Mouse (Mus musculus) bone marrow macrophage, adult 2 months (primary cell): Measurements from ENCODE around the gene Arhgap28.

Experiments
- CTCF ChIP-seq: IDR thresholded peaks from 2 replicates; pipeline ENCODE4 v1.5.1; 2012; ENCODE audit warnings: low read depth, mild to moderate bottlenecking, low read length, moderate library complexity
- POLR2A ChIP-seq: IDR thresholded peaks from 2 replicates; pipeline ENCODE4 v1.6.1; 2012; ENCODE audit warnings: mild to moderate bottlenecking, low read depth, low read length, borderline replicate concordance

GRCm38 (mm10) chr17:67999801-68000200 lies 4.1 kb downstream of the Arhgap28 start:
- no peak for TF ChIP-seq CTCF
- no peak for TF ChIP-seq POLR2A
